Mouse (Mus musculus) ES-CJ7 (cell line): ENCODE measurements at regions not wholly inside any gene's neighbourhood (a gene's known extent, or its start where the extent isn't known, plus 50 kb on each side); places are given as distances from the start of the nearest gene placed in this dataset.

Source experiments
- DNase-seq: peaks from one replicate; pipeline ENCODE4 v3.0.0; 2011; ENCODE audit warnings: low read depth, low spot score

DNA sequence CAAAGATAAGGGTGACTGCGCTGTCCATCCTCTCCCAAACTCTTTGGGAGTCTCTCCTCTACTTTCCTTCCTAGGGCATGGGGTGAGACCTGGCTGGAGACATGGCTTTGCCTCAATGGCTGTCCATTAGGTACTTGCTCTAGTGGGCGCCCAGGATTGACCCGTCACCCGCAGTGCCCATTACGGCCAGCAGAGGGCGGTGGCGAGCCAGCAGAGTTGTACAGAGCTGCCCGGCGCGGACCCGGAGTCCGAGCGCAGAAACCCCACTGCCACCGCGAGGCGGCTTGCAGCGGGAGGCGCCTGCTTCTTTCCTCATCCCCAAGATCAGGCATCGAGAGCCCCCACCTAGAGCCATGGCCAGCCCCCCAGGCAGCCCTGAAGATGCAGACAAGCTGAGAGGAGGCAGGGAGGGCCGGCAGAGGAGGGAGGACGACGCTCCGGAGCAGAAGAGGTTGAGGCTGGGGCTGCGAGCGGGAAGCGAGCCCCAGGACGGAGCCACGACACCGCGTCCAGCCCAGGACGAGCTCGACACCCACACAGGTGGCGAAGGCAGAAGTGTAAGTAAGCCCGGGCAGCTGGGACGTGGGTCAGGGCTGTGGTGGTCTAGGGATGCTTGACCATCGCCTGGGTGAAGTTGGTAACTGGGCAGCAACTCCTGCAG is 50.9 kb upstream of the Eef2kmt start:
- DNase-seq, result peak; percentile 72
